Mouse (Mus musculus) gastrocnemius, postnatal 14 days (tissue): ENCODE measurements around the gene Mta2. TPM values are rescaled to one million over a fixed set of nuclear protein-coding genes. Genes with fewer than 3 reads are reported as not detected.
"Not testable (repeated sequence)": the region's sequence is repeated elsewhere in the genome, so short reads cannot be mapped to it uniquely, and the experiment has no call there.

Experiments used
- DNase-seq: peaks from one replicate; pipeline ENCODE4 v3.0.0; 2021; ENCODE audit warnings: mixed read lengths
- intact Hi-C: fragments of 180-260 bp; cut with DNase I; formaldehyde crosslinking; loops from one replicate; pipeline ENCODE4 v1.15.1; 2025; ENCODE audit warnings: low total_unique reads
- long read RNA-seq, 2 experiments: library from polyadenylated mRNA; stranded (forward); transcript quantifications; one replicate each; pipeline ENCODE4 v2.0.0; 2021
- total RNA-seq, 2 experiments: library from RNA; stranded (reverse); gene quantifications; 2 replicates each; pipeline ENCODE4 v1.2.3; 2021

The Mta2 gene
- 10 to 100 TPM; 27.4 to 27.9 TPM for total RNA-seq
- long read RNA-seq, experiment 1, transcript Mta2-201 (18 exons, 3,135 nt) = major isoform, 28 of 36 reads
- long read RNA-seq, experiment 1, partial matches to known transcripts = 3 of 36 reads
- long read RNA-seq, experiment 1, other reads (novel, unspliced or antisense) = 5 of 36 reads
- long read RNA-seq, experiment 2, transcript Mta2-201 (18 exons, 3,135 nt) = major isoform, 41 of 49 reads
- long read RNA-seq, experiment 2, partial matches to known transcripts = 4 of 49 reads
- long read RNA-seq, experiment 2, other reads (novel, unspliced or antisense) = 4 of 49 reads

DNA sequence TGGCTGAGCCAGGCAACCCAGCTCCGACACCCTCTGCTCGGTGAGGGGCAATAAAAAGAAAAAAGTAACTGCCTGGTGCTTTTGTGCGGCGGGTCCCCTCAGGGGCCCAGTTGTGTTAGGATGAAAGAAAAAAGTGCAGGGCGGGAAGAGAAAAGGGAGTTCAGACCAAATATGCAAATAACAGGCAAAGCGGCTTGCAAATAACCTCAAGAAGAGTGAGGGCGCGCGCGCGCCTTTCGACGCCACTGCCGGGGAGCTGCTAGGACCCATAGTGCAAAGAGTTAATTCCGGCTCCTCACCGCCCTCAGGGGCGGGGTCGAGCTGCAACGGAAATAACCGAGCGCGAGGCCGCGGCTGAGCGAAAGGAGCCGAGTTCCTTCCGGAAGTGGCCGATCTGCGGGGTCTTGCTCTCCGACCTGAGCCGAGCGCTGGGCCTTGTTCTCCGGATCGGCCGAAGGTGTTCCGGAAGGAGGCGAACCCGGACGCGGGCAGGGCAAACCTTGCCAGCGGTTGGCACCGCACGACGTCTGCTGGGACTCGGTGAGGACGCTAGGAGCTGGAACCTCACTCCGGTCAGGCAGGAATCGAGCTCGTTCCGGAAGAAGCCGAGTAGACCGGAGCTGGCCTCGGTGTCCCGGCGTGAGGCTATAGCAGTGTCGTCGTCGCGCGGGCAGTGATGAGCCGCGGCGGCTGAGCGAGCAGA, at the start of gene Mta2:
TSS of gene Mta2 (plus strand) at position 361 of the 703 bp plus-strand sequence.
- DNase-seq = peak; percentile 98
- intact Hi-C loops = no loop called here

- intact Hi-C loops = no loop called here
- DNase-seq = peak; percentile 82
These were observed 48.6 kb upstream of the Mta2 start, which contains the start of gene Ints5 for GRCm38 (mm10) chr19:8892829-8893766. Ints5 (plus strand) TSS chr19:8893005.

DNA sequence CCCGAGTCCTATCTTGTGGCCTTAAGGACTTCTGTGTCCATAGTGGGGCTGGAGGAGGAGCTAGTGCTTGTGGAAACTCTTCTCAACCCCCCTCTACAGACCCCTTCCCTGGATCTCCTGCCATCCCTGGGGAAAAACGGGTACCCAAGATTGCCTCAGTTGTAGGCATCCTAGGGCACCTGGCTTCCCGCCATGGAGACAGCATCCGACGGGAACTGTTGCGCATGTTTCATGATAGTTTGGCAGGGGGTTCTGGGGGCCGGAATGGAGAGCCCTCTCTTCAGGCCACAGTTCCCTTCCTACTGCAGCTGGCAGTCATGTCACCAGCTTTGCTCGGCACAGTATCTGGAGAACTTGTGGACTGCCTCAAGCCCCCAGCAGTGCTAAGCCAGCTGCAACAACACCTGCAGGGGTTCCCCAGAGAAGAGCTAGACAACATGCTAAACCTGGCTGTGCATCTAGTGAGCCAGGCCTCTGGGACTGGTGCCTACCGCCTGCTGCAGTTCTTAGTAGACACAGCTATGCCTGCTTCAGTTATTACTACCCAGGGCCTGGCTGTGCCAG, 46.2 kb upstream of the Mta2 start:
- intact Hi-C loops = no loop called here
- DNase-seq = no peak

GRCm38 (mm10) chr19:8896231-8896630, 45.4 kb upstream of the Mta2 start:
- intact Hi-C loops = not testable (repeated sequence)

GRCm38 (mm10) chr19:8897211-8897864, 44.3 kb upstream of the Mta2 start:
- intact Hi-C loops = not testable (repeated sequence)
- DNase-seq = peak; percentile 68

More at GRCm38 (mm10) chr19:8896231-8896630, 45.4 kb upstream of the Mta2 start:
- not testable (repeated sequence) for DNase-seq

DNA sequence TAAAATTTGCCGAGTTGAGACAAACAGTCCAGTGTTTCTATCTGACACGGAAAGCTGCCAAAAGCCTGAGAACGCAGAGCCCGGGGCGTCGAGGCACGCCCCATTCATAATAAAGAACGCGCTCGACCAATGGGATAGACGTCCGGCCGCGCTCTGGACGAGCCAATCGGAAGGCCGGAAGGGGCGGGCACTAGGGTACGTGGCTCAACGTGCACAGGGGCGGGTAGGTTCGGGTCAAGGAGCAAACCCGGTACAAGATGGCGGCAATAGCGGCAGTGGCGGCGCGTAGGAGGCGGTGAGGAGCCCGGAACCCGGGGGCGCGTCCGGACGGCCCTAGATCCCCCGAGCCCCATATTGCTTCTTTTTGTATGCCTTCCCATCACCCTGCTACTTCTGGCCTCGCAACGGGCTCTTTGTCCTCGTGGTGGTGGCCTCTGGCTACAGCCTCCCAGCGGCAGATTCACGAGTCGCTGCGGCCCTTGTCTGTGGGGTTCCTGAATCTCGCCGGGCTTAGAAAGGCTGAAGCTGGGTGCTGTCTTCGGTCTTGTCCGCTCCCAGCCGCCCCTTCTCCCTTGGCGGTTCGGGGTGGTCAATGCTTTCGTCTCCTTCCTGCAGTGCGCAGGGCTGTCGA, 43.7 kb upstream of the Mta2 start, which contains the start of gene Ganab:
TSS of gene Ganab (plus strand) at position 207 of the 631 bp plus-strand sequence.
- intact Hi-C loops = no loop called here
- peak; percentile 96 for DNase-seq

GRCm38 (mm10) chr19:8898576-8898975, 43.1 kb upstream of the Mta2 start:
- DNase-seq = no peak
- intact Hi-C loops = no loop called here

DNA sequence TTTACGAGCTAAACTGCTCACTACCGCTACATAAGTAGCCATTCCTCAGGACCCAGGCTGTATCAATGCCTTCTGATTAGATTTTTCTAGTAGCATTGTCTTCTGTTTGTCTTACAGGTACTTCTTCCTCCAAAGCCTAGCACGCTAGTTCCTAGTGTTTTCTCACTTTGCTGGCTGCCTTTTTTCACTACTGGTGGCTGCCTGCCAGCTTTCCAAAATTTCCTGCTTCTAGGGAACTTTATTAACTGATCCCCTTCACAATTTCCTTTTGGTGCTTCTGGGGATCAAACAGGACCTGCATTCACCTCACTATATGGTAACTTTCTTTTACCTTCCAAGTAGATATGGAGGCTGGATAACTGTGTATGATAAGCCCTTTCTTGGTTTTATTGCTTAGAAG, 42.6 kb upstream of the Mta2 start:
- DNase-seq = no peak
- intact Hi-C loops = no loop called here

DNA sequence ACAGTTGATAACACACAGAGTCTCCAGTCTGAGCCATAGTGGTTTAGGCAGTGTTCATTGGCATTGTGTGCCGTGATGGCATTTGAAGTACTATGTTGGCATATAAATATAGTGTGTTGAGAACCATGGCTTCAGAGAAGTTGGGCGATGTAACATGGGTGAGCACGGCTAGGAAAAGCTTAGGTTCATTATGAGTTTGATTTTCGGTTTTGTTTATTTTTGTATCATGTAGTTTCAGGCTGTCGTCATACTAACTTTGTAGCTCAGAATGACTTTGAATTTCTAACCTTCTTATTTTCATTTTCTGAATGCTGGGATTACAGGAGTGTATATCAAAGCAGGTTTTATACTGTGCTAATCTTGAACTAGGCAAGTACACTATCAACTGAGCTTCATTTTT, 38.3 kb upstream of the Mta2 start:
- no peak for DNase-seq
- intact Hi-C loops = loop anchor here (10.0 kb wide), 1 partner anchor 51 kb away; the partner anchor contains the start of gene Tut1

- no peak for DNase-seq
- intact Hi-C loops = loop anchor here (10.0 kb wide), 1 partner anchor 46 kb away; the partner anchor contains the start of gene Tut1
These were observed 33.1 kb upstream of the Mta2 start for GRCm38 (mm10) chr19:8908531-8908930.

GRCm38 (mm10) chr19:8911810-8912209, 29.9 kb upstream of the Mta2 start:
- intact Hi-C loops = no loop called here
- DNase-seq = no peak

DNA sequence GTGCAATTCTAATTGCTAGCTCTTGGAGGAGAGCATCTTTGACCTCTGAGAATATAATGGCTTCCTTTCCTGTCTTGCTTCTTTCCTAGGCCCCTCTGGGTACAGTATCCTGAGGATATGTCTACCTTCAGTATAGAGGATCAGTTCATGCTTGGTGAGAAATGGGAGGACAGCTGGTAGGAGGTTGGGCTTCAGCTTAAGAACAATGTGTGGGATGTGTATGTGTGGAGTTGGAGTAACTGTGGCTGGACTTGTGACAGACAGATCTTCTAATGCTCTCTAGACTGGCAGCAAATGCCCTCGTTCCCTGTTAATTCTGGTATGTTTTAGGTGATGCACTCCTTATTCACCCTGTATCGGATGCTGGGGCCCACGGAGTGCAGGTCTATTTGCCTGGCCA, 27.5 kb upstream of the Mta2 start:
- DNase-seq = no peak
- intact Hi-C loops = no loop called here

GRCm38 (mm10) chr19:8919000-8919399, 22.7 kb upstream of the Mta2 start:
- intact Hi-C loops = no loop called here
- no peak for DNase-seq

DNA sequence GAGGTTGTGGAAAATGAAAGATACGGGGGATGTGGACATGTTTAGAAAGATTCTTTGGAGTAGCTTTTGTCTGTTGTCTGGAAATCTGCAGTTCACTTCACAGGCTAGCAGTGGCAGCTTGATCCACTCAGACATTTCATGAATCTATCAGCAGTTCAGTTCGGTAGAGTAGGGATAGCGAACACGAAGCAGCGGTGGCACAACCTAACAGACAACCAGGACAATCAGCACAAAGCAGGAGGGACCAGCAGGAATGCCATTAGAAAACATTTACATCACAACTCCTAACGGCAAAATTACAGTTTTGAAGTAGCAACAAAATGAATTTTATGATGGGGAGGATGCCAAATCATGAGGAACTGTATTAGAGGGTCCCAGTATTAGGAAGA, 22.0 kb upstream of the Mta2 start:
- intact Hi-C loops = no loop called here
- DNase-seq = no peak

DNA sequence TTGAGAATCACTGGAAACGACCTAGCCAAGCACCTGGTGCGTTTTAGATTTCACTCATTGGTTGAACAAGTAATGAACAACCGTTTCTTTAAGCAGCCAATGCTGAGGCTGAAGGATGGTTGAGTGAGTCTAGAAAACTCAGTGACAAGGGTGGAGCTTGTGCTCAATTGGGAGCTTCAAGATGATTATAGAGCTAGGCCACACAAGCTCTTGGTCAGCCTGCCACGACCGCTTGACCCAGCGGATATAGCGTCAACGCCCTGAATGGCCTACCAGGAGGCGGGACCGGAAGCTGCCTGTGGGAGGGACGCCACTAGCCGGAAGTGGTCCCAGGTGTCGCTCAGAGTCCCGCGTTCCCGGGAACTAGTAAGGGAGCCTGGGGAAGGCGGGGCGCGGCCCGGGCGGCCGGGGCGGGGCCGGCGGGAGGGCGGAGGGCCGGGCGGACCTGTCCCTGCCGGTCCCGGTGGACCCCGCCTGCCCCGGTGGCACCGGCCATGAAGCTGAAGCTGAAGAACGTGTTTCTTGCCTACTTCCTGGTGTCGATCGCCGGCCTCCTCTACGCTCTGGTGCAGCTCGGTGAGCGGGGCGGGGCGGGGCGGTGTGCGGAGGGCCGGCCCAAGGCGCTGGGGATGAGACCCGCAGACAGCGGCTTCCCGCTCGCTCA, 21.5 kb upstream of the Mta2 start, which contains the start of gene B3gat3:
TSS of gene B3gat3 (plus strand) at position 302 of the 664 bp plus-strand sequence.
- intact Hi-C loops = no loop called here
- DNase-seq = peak; percentile 97

GRCm38 (mm10) chr19:8920836-8921291, 20.8 kb upstream of the Mta2 start:
- intact Hi-C loops = no loop called here
- DNase-seq = no peak

DNA sequence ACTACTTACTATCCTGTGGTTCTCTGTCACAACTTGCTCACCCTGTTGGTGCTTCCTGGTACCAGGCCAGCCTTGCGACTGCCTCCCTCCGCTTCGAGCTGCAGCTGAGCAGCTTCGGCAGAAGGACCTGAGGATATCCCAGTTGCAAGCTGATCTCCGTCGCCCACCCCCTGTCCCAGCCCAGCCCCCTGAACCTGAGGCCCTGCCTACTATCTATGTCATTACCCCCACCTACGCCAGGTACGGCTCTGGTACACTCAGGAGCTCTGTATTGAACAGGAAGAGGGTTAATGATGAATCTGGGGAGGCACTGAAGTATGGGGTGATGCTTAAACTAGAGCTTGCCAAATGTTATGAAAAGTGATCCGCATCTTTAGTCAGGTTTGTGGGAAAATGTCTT, 19.9 kb upstream of the Mta2 start:
- no peak for DNase-seq
- intact Hi-C loops = no loop called here

DNA sequence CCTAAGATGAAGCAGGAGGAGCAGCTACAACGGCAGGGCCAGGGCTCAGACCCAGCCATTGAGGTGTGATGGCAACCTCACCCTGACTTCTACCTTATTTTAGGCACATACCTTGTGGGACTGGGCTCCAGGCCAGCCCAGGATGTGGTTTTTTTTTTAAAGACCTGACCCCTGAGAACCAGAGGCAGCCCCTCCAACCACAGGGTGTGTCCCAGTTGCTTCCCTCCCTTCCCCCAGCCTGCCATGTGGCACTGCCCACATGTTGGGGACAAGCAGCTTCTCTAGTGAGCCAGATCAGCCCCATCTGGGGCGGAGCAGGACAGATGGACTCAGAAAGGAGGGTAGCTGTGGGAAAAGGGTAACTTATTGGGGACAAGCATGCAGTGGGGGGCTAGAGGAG, 14.9 kb upstream of the Mta2 start:
- no peak for DNase-seq
- intact Hi-C loops = no loop called here
